Mouse (Mus musculus) heart, postnatal 14 days (tissue): ENCODE results near the gene Ruvbl2. TPM values are rescaled to one million over a fixed set of nuclear protein-coding genes. Genes with fewer than 3 reads are reported as not detected.

Experiments used
- DNase-seq, 2 experiments: peaks; one replicate each; pipeline ENCODE4 v3.0.0; 2021 to 2022
- intact Hi-C: fragments of 180-260 bp; cut with DNase I; formaldehyde crosslinking; loops from one replicate; pipeline ENCODE4 v1.15.1; 2025
- total RNA-seq, 2 experiments: library from RNA; stranded (reverse); gene quantifications; 2 replicates each; pipeline ENCODE4 v1.2.3; 2021

The Ruvbl2 gene
- total RNA-seq, 2 experiments from 2014 or later: 25.3 to 26.3 TPM

DNA sequence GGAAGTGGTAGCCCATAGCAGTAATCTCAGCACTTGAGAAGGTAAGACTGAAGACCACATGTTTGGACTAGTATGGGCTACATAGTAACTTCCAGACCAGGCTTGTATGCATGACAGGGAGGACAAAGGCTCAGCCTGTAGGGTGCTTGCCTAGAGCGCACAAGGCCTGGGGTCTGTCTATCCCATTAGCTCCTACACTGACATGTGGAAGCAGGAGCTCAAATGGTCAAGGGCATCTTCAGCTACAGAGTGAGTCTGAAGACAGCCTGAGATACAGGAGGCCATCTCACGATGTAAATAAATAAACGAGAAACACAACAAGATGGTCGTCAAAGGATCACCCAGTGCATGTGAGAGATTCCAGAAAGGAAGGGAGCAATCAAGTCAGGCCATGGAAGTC is 24.4 kb upstream of the Ruvbl2 start:
- intact Hi-C loops: loop anchor here (5.0 kb wide), 1 partner anchor 240 kb away; no protein-coding TSS in a partner anchor
- no peak for DNase-seq

DNA sequence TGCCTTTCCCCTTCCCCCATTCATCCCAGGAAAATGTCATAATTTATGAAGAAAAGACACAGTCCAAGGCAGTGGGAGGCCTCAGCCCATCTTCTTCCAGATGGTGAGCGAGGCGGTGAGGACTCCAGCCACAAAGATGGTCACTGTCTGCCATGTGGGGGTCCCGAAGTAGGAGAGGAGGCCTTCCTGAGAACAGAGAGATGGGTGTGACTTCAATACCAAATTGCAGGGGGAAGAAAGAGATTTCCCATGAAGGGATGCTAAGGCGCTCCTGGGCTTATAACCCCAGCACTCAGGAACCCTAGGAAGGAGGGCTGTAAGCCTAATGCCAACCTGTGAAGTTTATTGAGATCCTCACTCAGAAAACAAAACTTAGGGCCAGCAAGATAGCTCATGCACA is 23.9 kb upstream of the Ruvbl2 start:
- no peak for DNase-seq
- intact Hi-C loops: loop anchor here (5.0 kb wide), 1 partner anchor 241 kb away; no protein-coding TSS in a partner anchor

GRCm38 (mm10) chr7:45461326-45461725 is 23.4 kb upstream of the Ruvbl2 start:
- intact Hi-C loops: loop anchor here (5.0 kb wide), 1 partner anchor 241 kb away; no protein-coding TSS in a partner anchor
- no peak for DNase-seq

DNA sequence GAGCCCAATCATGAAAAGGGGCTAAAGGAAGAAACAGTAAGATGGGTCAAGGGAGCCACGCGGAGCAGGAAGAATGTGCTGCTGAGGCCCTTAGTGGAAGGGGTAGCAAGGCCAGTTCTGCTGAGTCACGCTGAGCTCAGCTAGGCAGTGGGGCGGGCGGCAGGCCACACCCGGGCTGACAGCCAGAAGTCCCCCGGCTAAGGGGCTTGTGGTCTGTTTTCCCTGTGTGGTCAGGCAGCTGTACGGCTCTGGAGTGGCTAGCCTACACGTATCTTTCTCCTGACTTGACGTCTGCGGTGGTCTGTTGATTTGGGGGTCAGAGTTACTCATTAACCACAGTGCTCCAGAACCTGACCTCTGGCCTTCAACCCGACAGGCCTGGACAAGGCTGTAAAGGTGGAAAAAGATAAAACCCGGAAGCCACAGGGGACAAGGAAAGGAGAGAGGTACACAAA is 23.0 kb upstream of the Ruvbl2 start:
- intact Hi-C loops: loop anchor here (5.0 kb wide), 1 partner anchor 241 kb away; no protein-coding TSS in a partner anchor
- peak; percentile 67 for DNase-seq

- intact Hi-C loops: loop anchor here (5.0 kb wide), 1 partner anchor 242 kb away; no protein-coding TSS in a partner anchor
- DNase-seq: peak in 1 of 2 experiments; percentile 24
These were observed 22.5 kb upstream of the Ruvbl2 start for GRCm38 (mm10) chr7:45460377-45460776.

DNA sequence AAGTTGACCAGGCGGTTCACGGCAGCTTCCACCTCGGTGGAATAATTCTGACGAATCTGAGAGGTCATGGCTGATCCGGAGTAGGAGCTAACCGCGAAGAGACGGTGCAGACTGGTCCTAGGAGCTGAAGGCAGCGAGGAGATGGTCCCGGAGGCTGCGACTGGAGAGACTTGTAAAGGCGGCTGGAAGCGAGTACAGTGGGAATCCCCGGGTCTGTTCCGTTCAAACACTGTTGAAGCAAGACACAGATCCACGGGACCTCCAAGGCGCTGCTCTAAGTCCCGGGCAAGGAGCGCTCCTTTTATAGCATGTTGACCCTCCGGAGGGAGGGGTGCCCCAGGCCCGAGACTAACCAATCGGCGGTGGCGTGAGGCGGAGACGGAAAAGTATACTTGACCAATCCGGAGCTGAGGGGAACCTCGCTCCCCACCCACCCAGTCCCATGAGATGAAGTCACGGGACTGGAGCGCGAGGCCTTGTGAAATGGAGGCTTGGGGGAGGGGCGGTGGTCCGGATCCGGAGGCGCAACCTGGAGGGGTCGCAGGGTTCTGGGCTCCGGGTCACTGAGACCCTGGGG is 21.8 kb upstream of the Ruvbl2 start, which contains the start of gene Ftl1:
Gene Ftl1, minus strand, starts transcription at position 321 of the 577 bp plus-strand sequence.
- intact Hi-C loops: loop anchor here (5.0 kb wide), 1 partner anchor 243 kb away; no protein-coding TSS in a partner anchor
- peak; percentile 93 to 94 for DNase-seq

GRCm38 (mm10) chr7:45458748-45459563 is 21.1 kb upstream of the Ruvbl2 start:
- intact Hi-C loops: no loop called here
- DNase-seq: peak; percentile 88 to 90

- intact Hi-C loops: no loop called here
- DNase-seq: peak in 1 of 2 experiments; percentile 31
These were observed 19.5 kb upstream of the Ruvbl2 start for GRCm38 (mm10) chr7:45457204-45458060.

DNA sequence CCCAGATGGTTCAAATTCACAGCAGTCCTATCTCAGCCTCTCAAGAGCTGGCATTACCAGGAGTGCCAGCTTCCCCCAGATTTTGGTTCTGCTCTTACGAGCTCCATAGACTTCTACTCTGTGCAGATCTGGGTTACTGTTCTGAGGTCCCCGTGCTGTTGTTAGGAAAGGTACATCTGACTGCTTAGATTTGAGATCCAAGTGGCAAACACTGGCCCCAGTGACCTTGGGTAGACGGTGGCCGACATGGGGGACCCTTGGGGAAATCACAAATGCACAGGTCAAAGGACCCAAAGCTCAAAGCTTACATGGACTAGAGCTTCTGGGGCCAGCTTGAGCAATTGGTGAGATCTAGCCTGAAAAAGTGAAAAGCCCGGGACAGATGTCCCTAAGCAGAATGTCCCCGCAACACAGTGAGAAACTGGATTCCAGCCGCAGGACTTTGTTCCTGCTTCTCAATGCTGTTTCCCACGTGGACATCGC is 18.9 kb upstream of the Ruvbl2 start:
- intact Hi-C loops: no loop called here
- DNase-seq: no peak

DNA sequence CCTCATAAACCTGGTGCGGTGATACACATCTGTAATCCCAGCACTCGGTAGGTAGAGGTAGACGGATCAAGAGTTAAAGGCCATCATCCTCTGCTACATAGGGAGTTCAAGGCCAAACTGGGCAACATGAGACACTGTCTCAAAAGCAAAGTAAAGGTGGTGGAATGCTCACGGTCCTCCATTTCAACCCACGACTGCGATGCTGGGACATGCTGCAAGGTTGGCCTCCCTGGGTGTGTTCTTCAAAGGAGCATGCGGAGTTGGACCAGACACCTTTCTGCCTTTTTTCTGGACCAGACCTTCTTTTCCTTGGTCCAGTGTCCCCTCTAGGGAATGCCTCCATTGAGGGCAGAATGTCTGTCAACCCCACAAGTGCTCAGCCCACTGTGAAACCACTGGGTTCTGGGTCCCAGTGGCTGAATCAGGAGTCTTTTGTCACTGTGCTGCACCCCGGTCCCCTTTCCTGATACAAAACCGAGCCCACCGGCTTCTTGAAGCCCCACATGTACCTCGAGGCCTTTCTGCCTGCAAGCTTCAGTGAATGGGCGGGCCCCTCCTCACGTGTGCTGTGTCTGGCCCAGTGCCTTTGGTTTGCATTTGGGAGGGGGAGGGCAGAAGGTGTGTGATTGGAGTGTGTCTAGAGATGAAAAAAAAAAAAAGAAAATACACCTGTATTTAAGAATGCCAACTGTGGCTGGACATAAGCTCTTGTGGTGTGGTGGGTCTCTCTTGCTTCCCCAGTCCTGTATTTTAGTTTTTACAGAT is 18.2 kb upstream of the Ruvbl2 start:
- no peak for DNase-seq
- intact Hi-C loops: no loop called here

- DNase-seq: no peak
- intact Hi-C loops: loop anchor here (5.0 kb wide), 1 partner anchor 107 kb away; no protein-coding TSS in a partner anchor
These were observed 17.1 kb upstream of the Ruvbl2 start for GRCm38 (mm10) chr7:45454971-45455370.

GRCm38 (mm10) chr7:45451344-45451982 is 13.6 kb upstream of the Ruvbl2 start:
- DNase-seq: peak; percentile 83 to 91
- intact Hi-C loops: loop anchor here (5.0 kb wide), 1 partner anchor 111 kb away; no protein-coding TSS in a partner anchor

DNA sequence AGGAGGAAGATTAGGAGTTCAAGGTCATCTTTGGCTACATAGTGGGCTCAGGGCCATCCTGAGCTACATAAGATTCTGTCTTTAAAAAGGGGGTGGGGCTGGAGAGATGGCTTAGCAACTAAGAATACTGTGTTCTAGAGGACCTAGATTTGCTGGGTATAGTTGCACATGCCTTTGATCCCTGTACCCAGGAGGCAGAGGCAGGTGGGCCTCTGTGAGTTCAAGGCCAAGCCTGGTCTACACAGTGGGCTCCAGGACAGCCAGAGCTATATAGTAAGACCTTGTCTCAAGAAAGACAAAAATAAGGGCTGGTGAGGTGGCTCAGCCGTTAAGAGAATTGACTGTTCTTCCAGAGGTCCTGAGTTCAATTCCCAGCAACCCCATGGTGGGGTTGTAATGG is 12.1 kb upstream of the Ruvbl2 start:
- no peak for DNase-seq
- intact Hi-C loops: loop anchor here (5.0 kb wide), 1 partner anchor 112 kb away; no protein-coding TSS in a partner anchor

- DNase-seq: peak in 1 of 2 experiments; percentile 54
- intact Hi-C loops: no loop called here
These were observed 9.6 kb upstream of the Ruvbl2 start for GRCm38 (mm10) chr7:45447325-45447990.

DNA sequence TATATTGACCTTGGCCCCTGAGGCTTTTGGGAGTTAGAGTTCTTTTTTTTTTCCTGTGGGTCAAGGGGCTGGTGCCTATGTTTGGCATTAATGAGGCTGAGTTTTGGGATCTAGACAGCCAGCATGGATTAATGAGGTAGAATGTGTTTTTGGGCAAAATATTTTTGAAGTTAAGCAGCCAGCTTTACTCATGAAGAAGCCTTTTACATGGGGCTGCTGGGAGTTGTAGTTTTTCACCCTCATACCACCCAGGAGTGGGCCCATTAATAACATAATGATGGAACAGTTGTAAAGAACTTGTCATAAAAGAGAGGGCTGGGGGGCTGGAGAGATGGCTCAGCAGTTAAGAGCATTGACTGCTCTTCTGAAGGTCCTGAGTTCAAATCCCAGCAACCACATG is 8.7 kb upstream of the Ruvbl2 start:
- intact Hi-C loops: no loop called here
- no peak for DNase-seq

DNA sequence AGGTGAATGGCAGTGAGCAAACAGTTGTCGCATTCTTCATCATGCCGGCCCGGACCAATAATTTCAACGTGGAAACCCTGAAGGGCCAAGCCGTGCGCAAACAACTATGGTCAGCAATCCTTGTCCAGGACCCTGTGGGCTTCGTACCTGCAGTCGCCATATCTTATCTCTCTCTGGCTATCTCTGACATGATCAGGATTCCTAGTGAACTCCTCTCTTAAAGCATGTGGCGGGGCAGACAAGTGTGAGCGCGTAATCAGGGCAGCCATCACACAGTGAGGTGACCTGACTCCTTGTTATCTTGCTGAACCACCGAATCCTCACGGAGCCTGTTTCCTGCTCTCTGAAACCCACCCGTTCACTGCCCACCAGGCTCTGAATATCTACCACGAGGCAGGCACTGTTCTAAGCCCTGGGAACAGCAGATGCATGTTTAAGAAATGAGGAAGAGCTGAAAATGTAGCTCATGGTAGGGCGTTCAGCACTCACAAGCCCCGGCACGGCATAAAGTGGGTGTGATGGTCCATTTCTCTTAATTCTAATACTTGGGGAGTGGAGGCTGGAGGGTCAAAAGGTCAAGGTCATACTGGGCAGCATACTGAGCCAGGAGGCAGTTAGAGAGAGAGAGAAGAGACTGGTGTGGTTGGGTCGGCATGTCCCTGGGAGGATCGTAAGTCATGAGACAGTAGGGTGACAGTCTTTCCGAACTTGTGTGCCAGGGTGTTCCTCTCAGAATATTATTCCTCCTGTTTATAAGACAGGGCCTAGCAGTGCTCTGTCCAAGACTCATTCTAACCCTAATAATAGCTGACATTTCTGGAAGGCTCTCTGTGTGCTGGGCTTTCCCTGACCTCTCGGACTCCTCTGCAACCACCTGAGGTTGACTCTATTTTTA is 5.9 kb upstream of the Ruvbl2 start:
- no peak for DNase-seq
- intact Hi-C loops: no loop called here

- intact Hi-C loops: no loop called here
- DNase-seq: no peak
These were observed 850 bp downstream of the Ruvbl2 start for GRCm38 (mm10) chr7:45437046-45437445.
